Mouse (Mus musculus): ENCODE results near the gene Ackr3.

The Ackr3 gene

GRCm38 (mm10) chr1:90203783-90204690 lies at the start of gene Ackr3:
Gene Ackr3 (plus strand): TSS chr1:90203980.
- peak; percentile 89 for DNase-seq (ENCODE audit: low spot score)

GRCm38 (mm10) chr1:90156589-90156988 lies 47.2 kb upstream of the Ackr3 start:
- no peak for DNase-seq (ENCODE audit: low spot score)

GRCm38 (mm10) chr1:90159927-90160326 lies 43.9 kb upstream of the Ackr3 start:
- no peak for DNase-seq (ENCODE audit: low spot score)

- DNase-seq (ENCODE audit: low spot score) = peak; percentile 9
Measured at GRCm38 (mm10) chr1:90161623-90162022, 42.2 kb upstream of the Ackr3 start.

- no peak for DNase-seq (ENCODE audit: low spot score)
Measured at GRCm38 (mm10) chr1:90162379-90162857, 41.4 kb upstream of the Ackr3 start.

GRCm38 (mm10) chr1:90163161-90163560 lies 40.6 kb upstream of the Ackr3 start:
- no peak for DNase-seq (ENCODE audit: low spot score)

- no peak for DNase-seq (ENCODE audit: low spot score)
Measured at GRCm38 (mm10) chr1:90164319-90164718, 39.5 kb upstream of the Ackr3 start.

GRCm38 (mm10) chr1:90174338-90174737 lies 29.4 kb upstream of the Ackr3 start:
- no peak for DNase-seq (ENCODE audit: low spot score)

GRCm38 (mm10) chr1:90176223-90176622 lies 27.6 kb upstream of the Ackr3 start:
- no peak for DNase-seq (ENCODE audit: low spot score)

- no peak for DNase-seq (ENCODE audit: low spot score)
Measured at GRCm38 (mm10) chr1:90177565-90177964, 26.2 kb upstream of the Ackr3 start.

GRCm38 (mm10) chr1:90177978-90178377 lies 25.8 kb upstream of the Ackr3 start:
- DNase-seq (ENCODE audit: low spot score) = no peak

GRCm38 (mm10) chr1:90180479-90180878 lies 23.3 kb upstream of the Ackr3 start:
- DNase-seq (ENCODE audit: low spot score) = no peak

- no peak for DNase-seq (ENCODE audit: low spot score)
Measured at GRCm38 (mm10) chr1:90180966-90181699, 22.6 kb upstream of the Ackr3 start.

- DNase-seq (ENCODE audit: low spot score) = no peak
Measured at GRCm38 (mm10) chr1:90182521-90182920, 21.3 kb upstream of the Ackr3 start.

- no peak for DNase-seq (ENCODE audit: low spot score)
Measured at GRCm38 (mm10) chr1:90183602-90184001, 20.2 kb upstream of the Ackr3 start.

GRCm38 (mm10) chr1:90186173-90186572 lies 17.6 kb upstream of the Ackr3 start:
- DNase-seq (ENCODE audit: low spot score) = no peak

GRCm38 (mm10) chr1:90186874-90187273 lies 16.9 kb upstream of the Ackr3 start:
- no peak for DNase-seq (ENCODE audit: low spot score)

GRCm38 (mm10) chr1:90189046-90189445 lies 14.7 kb upstream of the Ackr3 start:
- DNase-seq (ENCODE audit: low spot score) = no peak

- DNase-seq (ENCODE audit: low spot score) = no peak
Measured at GRCm38 (mm10) chr1:90201246-90201645, 2.5 kb upstream of the Ackr3 start.

GRCm38 (mm10) chr1:90201655-90202054 lies 2.1 kb upstream of the Ackr3 start:
- no peak for DNase-seq (ENCODE audit: low spot score)

GRCm38 (mm10) chr1:90202207-90202978 lies 1.4 kb upstream of the Ackr3 start:
- peak; percentile 66 for DNase-seq (ENCODE audit: low spot score)

- DNase-seq (ENCODE audit: low spot score) = no peak
Measured at GRCm38 (mm10) chr1:90203341-90203740, 439 bp upstream of the Ackr3 start.
